Mouse (Mus musculus): ENCODE measurements around the gene Wfdc12. TPM values are rescaled to one million over a fixed set of nuclear protein-coding genes. Genes with fewer than 3 reads are reported as not detected.

The Wfdc12 gene
- total RNA-seq, 2 experiments from 2014 or later = not detected

Other genes with a start within 250 kb of the Wfdc12 start
- 100 to 1,000 TPM; 138 to 139 TPM for gene Ywhab, start 195.6 kb downstream of the Wfdc12 start, total RNA-seq (2021)
- gene Pabpc1l, start 165.2 kb downstream of the Wfdc12 start, total RNA-seq (2021) = under 1 TPM; 0.77 to 0.91 TPM
- gene Stk4, start 120.3 kb downstream of the Wfdc12 start, total RNA-seq (2021) = 10 to 100 TPM; 20.9 to 21.4 TPM
- 10 to 100 TPM; 22.8 to 25.9 TPM for gene Tomm34, start 119.4 kb downstream of the Wfdc12 start, total RNA-seq (2021)
- under 1 TPM; 0.14 to 0.15 TPM for gene Kcns1, start 19.5 kb downstream of the Wfdc12 start, total RNA-seq (2021)
- not detected for gene Wfdc5, start 7.9 kb downstream of the Wfdc12 start, total RNA-seq (2021)
- gene Wfdc15a, start 9.5 kb upstream of the Wfdc12 start, total RNA-seq (2021) = not detected
- not detected for gene Wfdc15b, start 31.1 kb upstream of the Wfdc12 start, total RNA-seq (2021)
- not detected for gene Svs2, start 47.9 kb upstream of the Wfdc12 start, total RNA-seq (2021)
- gene Svs3b, start 66.0 kb upstream of the Wfdc12 start, total RNA-seq (2021) = not detected
- gene Svs4, start 87.9 kb upstream of the Wfdc12 start, total RNA-seq (2021) = not detected
- not detected for gene Svs3a, start 98.7 kb upstream of the Wfdc12 start, total RNA-seq (2021)
- not detected for gene Svs6, start 126.1 kb upstream of the Wfdc12 start, total RNA-seq (2021)
- not detected for gene Svs5, start 142.1 kb upstream of the Wfdc12 start, total RNA-seq (2021)
- under 1 TPM; 0.45 to 0.77 TPM for gene Slpi, start 198.5 kb upstream of the Wfdc12 start, total RNA-seq (2021)
- not detected for gene Rbpjl, start 212.5 kb upstream of the Wfdc12 start, total RNA-seq (2021)
- gene Matn4, start 214.6 kb upstream of the Wfdc12 start, total RNA-seq (2021) = 1 to 10 TPM; 1.2 to 2.3 TPM